Comparison of ENCODE assay signal across 7 mouse cellular contexts in genomic region chr10:18021576-18022311, GRCm38 (mm10). TPM values are rescaled to one million over a fixed set of nuclear protein-coding genes. Genes with fewer than 3 reads are reported as not detected.
DNase-seq lines count a peak whose midpoint lies in the region; ATAC-seq and TF ChIP-seq lines count a peak whose summit lies in the region.

No protein-coding gene starts in this region.

- TF ChIP-seq CTCF in liver, adult 2 months (IDR thresholded peaks at IDR 0.05; ENCODE audit: low read depth, low read length), result no peak
- no peak for TF ChIP-seq CTCF in cortical plate, adult 2 months (IDR thresholded peaks at IDR 0.05; ENCODE audit: extremely low read depth, insufficient read depth, low read length)

- H3K36me3 ChIP-seq in liver, adult 2 months (ENCODE audit: control insufficient read depth, insufficient read depth, low read length), result 0 out of 2 replicates have a peak, but pooled peaks cover 2% of the 10 kb centered on the region
- H3K36me3 ChIP-seq in hindbrain, embryonic 13.5 days, result peaks cover 16% of the 10 kb centered on the region
- peaks cover 5% of the 10 kb centered on the region; the same call in 1 of the 2 replicates for H3K36me3 ChIP-seq in midbrain, embryonic 11.5 days (ENCODE audit: control insufficient read depth, insufficient read depth, low read length)

- H3K27me3 ChIP-seq in liver, adult 2 months (ENCODE audit: control insufficient read depth, insufficient read depth, low read length), result no peaks in the 10 kb centered on the region
- H3K27me3 ChIP-seq in hindbrain, embryonic 13.5 days, result no peaks in the 10 kb centered on the region
- no peaks in the 10 kb centered on the region for H3K27me3 ChIP-seq in midbrain, embryonic 11.5 days (ENCODE audit: control insufficient read depth, insufficient read depth, low read length)

- 43% methylated on average over 14 of the region's 14 CpGs for WGBS in liver, adult 2 months
- 29% methylated on average over 14 of the region's 14 CpGs for WGBS in hindbrain, embryonic 13.5 days
- WGBS in midbrain, embryonic 11.5 days, result 31% methylated on average over 14 of the region's 14 CpGs

- peak overlapping the region; percentile 82 for H3K4me3 ChIP-seq in liver, adult 2 months (ENCODE audit: insufficient read depth, low read depth, low read length)
- H3K4me3 ChIP-seq in cortical plate, adult 2 months (ENCODE audit: insufficient read depth, low read length), result peak overlapping the region; percentile 47
- H3K4me3 ChIP-seq in hindbrain, embryonic 13.5 days, result peak overlapping the region; percentile 74
- peak overlapping the region; percentile 72 for H3K4me3 ChIP-seq in midbrain, embryonic 11.5 days (ENCODE audit: low read depth, low read length)

- peak overlapping the region; percentile 20 for H3K27ac ChIP-seq in liver, adult 2 months (replicated peaks; ENCODE audit: insufficient read depth, low read depth, low read length)
- H3K27ac ChIP-seq in cortical plate, adult 2 months (ENCODE audit: insufficient read depth, low read length), result no peak overlapping the region
- peak overlapping the region; percentile 97 for H3K27ac ChIP-seq in hindbrain, embryonic 13.5 days
- peak overlapping the region; percentile 81 for H3K27ac ChIP-seq in midbrain, embryonic 11.5 days (ENCODE audit: low read depth, low read length)

- H3K79me2 ChIP-seq in liver, adult 2 months (ENCODE audit: control insufficient read depth, insufficient read depth, low read length), result no peaks in the 10 kb centered on the region; the same call in 1 of the 2 replicates

- no peak for DNase-seq in liver, adult 2 months (ENCODE audit: extremely low read depth, low read depth, low spot score)
- DNase-seq in liver (no peak), MN1 (ENCODE audit: low spot score) (no peak)
- DNase-seq in midbrain, embryonic 11.5 days (ENCODE audit: low spot score, missing footprints), result peak; percentile 85

- peak; percentile 38 for ATAC-seq in hindbrain, embryonic 13.5 days (ENCODE audit: low FRiP score)
- peak; percentile 58 for ATAC-seq in midbrain, embryonic 11.5 days (ENCODE audit: low FRiP score)
- no peak for ATAC-seq in megakaryocyte progenitor cell, adult 5-6 weeks (replicated peaks; ENCODE audit: poor library complexity)

- H3K4me2 ChIP-seq in hindbrain, embryonic 13.5 days, result peak overlapping the region; percentile 62
- H3K4me2 ChIP-seq in midbrain, embryonic 11.5 days, result peak overlapping the region; percentile 75

- H3K9me3 ChIP-seq in hindbrain, embryonic 13.5 days, result no peaks in the 10 kb centered on the region
- H3K9me3 ChIP-seq in midbrain, embryonic 11.5 days (ENCODE audit: control insufficient read depth, low read length), result no peaks in the 10 kb centered on the region

- peak overlapping the region; percentile 44; the same call in 1 of the 2 replicates for H3K9ac ChIP-seq in liver, adult 2 months (ENCODE audit: low read depth, low read length)
- peak overlapping the region; percentile 90 for H3K9ac ChIP-seq in hindbrain, embryonic 13.5 days
- peak overlapping the region; percentile 94 for H3K9ac ChIP-seq in midbrain, embryonic 11.5 days (ENCODE audit: low read length)

- no peak for TF ChIP-seq POLR2A in liver, adult 2 months (IDR thresholded peaks at IDR 0.05; ENCODE audit: extremely low read depth, insufficient read depth, low read length)
- TF ChIP-seq POLR2A in cortical plate, adult 2 months (IDR thresholded peaks at IDR 0.05; ENCODE audit: extremely low read depth, insufficient read depth, low read length), result no peak

- H3K4me1 ChIP-seq in liver, adult 2 months (ENCODE audit: control insufficient read depth, insufficient read depth, low read length), result peaks cover 2% of the 10 kb centered on the region; the same call in 1 of the 2 replicates
- H3K4me1 ChIP-seq in cortical plate, adult 2 months (ENCODE audit: control insufficient read depth, insufficient read depth, low read length), result peaks cover 2% of the 10 kb centered on the region; the same call in 1 of the 2 replicates
- peaks cover 22% of the 10 kb centered on the region for H3K4me1 ChIP-seq in hindbrain, embryonic 13.5 days (replicated peaks)
- no peaks in the 10 kb centered on the region for H3K4me1 ChIP-seq in midbrain, embryonic 11.5 days (ENCODE audit: control insufficient read depth, insufficient read depth, low read length)

RNA-seq across cellular contexts. Expression of gene Abracl, which starts 1.3 kb away (rescaled TPM):
- 13.2 and 14.3 TPM in 2 replicates for total RNA-seq in liver, adult 2 months (2014; rRNA removed)
- 5.8 and 6.3 TPM in 2 replicates for polyA plus RNA-seq in liver, adult 2 months (2012; rRNA removed)
- 23.0 and 24.3 TPM in 2 replicates for polyA plus RNA-seq in cortical plate, adult 2 months (2012; rRNA removed)
- polyA plus RNA-seq in hindbrain, embryonic 13.5 days (2015; fragmentation: Nextera tagmentation; extraction: Ambion mirVana), result 110 and 114 TPM in 2 replicates
- 178 and 189 TPM in 2 replicates for polyA plus RNA-seq in midbrain, embryonic 11.5 days (2014; fragmentation: Nextera tagmentation; extraction: Ambion mirVana)
- 274 and 350 TPM in 2 replicates for total RNA-seq in megakaryocyte progenitor cell, adult 5-6 weeks (2015)
- 298 and 321 TPM in 2 replicates for total RNA-seq in megakaryocyte progenitor cell, adult 5-6 weeks (2017)

RNA-seq across cellular contexts. Expression of gene Reps1, which starts 33.9 kb away (rescaled TPM):
- total RNA-seq in liver, adult 2 months (2014; rRNA removed), result 12.2 and 12.4 TPM in 2 replicates
- polyA plus RNA-seq in liver, adult 2 months (2012; rRNA removed), result 16.0 and 17.6 TPM in 2 replicates
- polyA plus RNA-seq in cortical plate, adult 2 months (2012; rRNA removed), result 74.5 and 80.7 TPM in 2 replicates
- 18.3 and 20.3 TPM in 2 replicates for polyA plus RNA-seq in hindbrain, embryonic 13.5 days (2015; fragmentation: Nextera tagmentation; extraction: Ambion mirVana)
- 27.1 TPM in 2 replicates for polyA plus RNA-seq in midbrain, embryonic 11.5 days (2014; fragmentation: Nextera tagmentation; extraction: Ambion mirVana)
- 76.9 and 86.2 TPM in 2 replicates for total RNA-seq in megakaryocyte progenitor cell, adult 5-6 weeks (2015)
- total RNA-seq in megakaryocyte progenitor cell, adult 5-6 weeks (2017), result 39.2 and 47.2 TPM in 2 replicates

Comparison
In these comparisons a context has a peak if more than half of its experiments do, and no peak if none do; other contexts are left out.
1. H3K9ac ChIP-seq: peak in every context shown above with its lines; median percentile 94 in midbrain, embryonic 11.5 days; 90 in hindbrain, embryonic 13.5 days; 44 in liver, adult 2 months.